Mouse (Mus musculus) skeletal muscle tissue, adult 2 months (tissue): ENCODE data around the gene Ppp6r2.

Source experiments
- DNase-seq: peaks from one replicate; pipeline ENCODE4 v3.0.0-alpha.2; 2012; ENCODE audit warnings: low read depth, low spot score

The Ppp6r2 gene

DNA sequence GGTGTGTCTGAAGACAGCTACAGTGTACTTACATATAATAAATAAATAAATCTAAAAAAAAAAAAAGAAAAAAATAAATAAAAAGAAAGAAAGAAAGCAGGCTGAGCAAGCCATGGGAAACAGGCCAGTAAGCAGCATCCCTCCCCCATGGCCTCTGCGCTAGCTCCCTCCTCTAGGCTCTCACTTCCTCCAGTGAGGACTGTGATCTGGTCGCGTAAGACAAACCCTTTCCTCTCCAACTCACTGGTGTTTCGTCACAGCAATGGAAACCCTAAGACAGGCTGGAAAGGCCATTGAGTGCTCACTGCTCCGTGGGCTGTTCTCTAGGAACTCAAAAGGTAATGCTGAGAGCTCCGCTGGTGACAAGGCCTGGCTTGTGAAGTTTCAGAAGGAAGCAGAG, 37.7 kb downstream of the Ppp6r2 start:
- DNase-seq: no peak

DNA sequence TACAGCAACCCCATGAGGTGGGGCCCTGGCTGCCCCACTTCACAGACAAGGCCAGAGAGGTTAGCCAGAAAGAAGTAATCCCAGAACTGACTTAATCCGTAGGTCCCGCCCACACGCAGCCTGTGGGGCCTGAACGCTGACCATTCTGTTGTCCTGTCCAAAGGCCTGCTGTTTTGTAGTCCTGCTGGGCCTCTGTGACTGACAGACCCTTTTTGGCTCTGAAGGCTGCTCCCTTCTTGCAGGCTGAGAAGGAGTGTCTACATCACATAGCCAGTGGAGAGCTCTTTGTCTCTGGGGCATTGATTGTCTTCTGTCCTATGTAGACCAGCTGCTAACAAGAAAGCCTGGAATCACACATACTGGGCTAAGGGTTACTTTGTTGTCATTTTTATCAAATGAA, 44.0 kb downstream of the Ppp6r2 start:
- no peak for DNase-seq

DNA sequence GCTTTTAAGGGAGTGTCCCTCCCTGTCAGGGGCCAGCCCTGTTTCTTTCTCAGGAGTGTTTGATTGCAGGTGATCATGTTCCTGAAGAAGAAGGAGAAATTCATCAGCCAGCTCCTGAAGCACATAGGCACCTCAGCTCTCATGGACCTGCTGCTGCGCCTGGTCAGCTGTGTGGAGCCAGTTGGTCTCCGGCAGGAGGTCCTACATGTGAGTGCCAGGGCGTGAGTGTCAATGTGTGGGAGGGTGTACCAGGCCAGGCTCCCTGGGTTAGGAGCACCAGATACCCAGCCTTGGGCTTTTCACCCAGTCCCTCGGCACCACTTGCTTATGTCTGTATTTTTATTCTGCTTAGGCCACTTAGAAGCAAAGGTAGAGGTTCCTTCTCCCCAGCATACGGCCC, 47.6 kb downstream of the Ppp6r2 start:
- no peak for DNase-seq

DNA sequence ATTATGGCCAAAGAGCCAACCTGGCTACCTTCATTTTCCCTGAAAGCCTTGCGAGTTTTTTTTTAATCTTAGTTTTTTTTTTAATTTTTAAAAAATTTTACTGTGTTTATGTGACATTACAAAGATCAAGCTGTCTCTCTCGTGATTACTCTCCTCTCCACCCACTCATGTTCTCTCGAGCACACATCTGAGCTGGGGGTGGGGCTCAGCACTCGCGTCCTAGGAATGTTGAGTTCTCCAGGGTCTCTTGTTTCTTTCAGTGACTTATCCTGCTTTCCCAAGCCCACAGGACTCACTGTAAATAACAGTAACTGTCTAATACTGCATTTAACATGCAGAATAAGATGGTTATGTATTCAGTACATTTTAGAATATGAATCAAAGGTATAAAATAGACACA, 53.1 kb downstream of the Ppp6r2 start:
- no peak for DNase-seq

DNA sequence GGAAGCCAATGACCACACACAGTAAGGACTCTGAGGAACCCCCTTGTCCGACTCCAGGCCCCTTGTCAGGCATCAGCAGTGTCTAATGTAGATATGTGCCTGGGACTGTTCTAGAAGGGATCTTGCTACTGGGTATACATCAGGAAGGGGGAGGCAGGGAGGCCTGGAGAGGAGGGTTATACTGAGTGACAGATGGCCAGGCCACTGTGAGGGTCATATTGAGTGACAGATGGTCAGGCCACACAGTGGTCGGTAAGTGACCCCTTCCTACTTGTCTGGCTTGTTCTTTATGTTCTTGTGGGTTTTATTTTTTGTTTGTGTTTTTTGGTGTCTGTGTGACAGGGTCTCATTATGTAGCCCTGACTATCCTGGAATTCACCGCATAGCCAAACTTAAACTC, 64.1 kb downstream of the Ppp6r2 start:
- DNase-seq: no peak

DNA sequence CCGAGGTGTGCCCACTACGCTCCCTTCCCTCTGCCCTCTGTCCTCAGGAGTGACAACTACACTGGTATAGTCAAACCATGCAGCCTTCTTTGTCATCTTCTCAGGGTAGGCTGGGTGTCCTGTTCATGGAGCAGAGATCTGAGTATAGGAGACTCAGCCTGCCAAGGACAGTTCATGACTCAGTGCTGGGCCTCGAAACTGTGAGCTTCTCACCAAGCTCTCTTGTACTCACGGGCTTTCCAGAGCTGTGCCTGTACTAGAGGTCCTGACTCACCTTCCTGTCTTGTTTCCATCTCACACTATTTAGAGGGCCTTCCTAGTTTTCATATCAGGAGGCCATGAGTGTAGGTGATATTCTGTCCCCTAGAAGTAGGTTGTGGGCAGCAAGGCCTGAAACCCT, 66.0 kb downstream of the Ppp6r2 start:
- DNase-seq: no peak

DNA sequence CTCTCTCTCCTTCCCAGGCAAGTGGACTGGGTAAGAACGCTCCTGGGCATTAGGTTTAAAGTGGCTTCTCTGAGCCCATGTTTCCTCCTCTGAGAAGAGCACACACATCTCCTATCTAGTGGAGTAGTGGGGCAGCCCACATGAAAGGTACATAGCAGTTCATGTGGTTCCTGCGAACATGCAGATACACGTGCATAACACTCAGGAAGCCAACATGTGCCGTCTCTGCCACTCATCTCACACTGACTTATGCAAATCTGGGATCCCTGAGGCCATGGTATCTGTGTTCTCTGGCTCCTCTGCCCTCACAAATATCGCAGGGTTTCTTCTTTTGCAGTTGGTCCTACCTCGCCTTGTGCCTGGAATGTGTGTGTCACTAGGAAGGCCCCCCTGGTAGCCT, 71.2 kb downstream of the Ppp6r2 start:
- no peak for DNase-seq

DNA sequence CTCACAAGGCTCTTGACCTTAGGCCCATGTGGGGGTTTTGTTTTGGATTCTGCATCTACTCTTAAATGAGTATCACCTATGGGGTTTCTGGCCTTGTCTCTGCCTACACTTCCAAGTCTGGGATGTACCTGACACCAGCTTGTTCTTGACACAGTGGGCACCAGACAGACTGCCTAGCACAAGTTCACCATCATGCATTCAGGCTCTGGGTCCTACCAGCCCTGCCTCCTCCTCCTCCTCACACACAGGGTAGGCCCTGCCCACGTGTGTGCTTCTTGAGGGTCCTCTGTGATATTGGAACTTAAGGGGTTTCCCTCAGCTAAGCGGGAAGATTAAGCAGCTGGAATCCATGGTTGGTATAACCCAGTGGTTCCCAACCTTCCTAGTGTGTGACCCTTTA, 72.7 kb downstream of the Ppp6r2 start:
- no peak for DNase-seq

DNA sequence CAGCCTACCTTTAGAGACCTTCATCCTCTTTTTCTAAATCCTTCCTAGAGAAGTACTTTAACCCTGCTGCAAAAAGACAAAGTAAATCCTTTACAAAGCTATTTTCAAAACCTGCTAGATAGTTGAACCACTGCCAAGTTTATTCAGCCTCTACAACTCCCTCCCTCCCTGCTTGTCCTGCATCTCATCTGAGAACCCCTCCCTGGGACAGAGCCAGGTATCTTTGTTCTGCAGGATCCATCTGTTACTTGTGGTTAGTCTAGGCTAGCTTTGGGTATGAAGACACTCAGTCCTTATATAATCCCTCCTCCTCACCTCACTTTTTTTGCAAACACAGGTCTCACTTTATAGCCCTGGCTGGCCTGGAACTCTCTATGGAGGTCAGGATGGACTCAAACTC, 73.7 kb downstream of the Ppp6r2 start:
- DNase-seq: no peak

DNA sequence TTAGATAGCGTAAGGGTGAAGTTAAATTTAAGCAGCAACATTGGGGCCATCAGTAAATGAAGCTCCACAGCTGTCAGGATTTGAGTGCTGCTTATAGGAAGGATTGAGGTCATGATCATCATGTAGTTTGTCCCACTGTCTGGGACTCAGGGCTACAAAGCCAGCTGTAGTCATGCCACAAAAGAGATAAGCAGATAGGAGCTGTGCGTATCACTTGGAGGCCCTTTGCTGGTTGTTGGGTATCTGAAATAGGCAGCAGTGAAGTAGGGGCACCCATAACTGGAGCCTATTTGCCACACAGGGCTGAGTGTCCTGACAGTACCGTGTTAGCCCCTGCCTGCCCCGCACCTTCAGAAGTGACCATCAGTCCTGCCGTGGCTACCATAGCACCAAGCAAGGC, 74.1 kb downstream of the Ppp6r2 start:
- no peak for DNase-seq

DNA sequence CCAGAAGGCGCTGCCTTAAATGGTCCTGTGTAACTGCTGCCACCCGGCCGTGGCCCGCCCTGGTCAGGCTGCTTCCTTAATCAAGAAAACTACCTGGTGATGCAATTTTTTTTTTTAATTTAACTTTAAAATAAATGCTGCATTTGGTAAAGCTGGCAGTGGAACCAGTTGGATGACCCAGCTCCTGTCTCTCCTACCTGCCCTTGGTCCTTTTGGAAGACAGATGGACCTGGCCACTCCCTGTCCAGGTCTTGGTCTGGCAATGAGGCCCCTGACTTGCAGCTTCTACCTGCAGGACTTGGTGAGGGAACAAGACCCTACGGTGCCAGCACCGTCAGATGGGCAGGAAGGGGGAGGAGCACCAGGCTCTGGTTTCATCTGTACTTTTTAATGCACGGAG, 74.8 kb downstream of the Ppp6r2 start:
- no peak for DNase-seq

DNA sequence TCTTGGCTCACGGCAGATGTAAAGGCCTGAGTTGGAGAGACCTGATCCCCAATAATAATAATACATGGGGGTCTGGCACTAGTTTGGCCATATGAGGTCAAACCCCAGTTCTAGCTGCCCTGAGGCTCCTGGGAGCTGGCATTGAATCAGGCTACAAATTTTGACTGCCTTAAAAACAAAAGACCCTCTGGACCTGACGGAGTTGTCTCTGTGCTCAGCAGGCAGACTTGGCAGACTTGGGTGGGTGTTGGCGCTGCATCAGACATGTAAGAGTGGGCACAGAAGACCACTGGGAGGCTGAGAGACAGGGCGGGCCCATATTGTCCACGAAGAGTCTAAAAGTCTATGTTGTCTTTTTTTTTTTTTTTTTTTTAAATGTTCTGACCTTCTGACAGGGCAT, 75.2 kb downstream of the Ppp6r2 start:
- DNase-seq: no peak

DNA sequence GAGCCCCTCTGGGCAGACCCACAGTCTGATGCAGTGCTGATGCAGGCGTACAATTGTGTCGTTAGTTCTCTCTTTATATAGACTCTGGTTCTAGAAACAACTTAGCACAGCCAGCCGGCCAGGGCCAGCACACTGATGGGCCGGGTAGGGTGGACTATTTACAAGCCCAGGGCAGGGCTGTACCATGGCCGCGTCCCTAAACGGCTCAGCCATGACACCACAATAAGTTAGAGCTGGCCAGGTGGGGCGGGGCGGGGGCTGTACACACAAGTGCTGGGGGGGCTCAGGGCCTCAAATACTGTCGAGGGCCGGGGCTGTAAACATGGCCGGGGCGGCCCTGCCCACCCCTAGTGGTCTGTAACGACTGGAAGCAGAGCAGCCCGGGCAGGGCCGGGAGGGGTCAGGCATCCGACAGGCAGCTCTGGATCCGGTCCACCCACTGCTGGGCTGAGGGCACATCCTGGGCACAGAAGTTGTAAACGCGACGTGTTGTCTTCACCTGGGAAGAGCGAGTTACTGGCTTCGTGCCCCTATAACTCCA, 76.9 kb downstream of the Ppp6r2 start:
- DNase-seq: no peak

DNA sequence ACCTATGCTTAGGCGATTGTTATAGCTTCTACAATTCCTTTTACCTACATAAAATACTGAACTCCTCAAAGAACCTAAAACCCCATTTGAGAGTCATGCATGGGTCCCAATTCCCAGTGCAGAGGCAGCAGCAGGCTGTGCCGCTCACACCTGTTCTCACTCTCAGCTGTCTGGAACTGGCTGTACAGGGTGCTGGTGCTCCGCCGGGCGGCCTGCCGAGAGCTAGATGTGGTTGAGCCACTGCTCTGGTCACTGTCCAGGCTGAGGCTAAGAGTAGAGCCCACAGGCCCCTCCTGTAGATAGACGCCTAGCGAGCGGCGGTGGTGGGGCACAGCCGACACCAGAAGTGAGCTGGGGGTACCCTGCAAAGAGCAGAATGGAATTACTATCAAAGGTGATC, 78.1 kb downstream of the Ppp6r2 start:
- no peak for DNase-seq

DNA sequence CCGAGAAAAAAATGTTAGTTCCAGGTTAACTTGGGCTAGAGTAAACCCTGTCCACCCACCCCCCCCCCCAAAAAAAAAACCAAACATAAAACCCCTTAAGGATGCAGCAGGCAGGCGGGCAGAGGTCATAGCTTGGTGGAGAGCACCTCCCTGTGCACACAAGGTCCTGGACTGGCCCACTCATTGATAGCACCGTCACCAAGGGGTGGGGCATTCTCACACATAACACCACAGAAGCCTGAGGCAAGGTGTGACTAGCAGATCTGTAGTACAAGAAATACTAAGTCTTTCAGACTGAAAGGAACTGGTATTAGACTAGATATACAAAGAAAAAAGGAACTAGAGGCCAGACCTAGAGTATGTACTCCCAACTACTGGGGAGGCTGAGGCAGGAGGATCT, 80.2 kb downstream of the Ppp6r2 start:
- DNase-seq: no peak

DNA sequence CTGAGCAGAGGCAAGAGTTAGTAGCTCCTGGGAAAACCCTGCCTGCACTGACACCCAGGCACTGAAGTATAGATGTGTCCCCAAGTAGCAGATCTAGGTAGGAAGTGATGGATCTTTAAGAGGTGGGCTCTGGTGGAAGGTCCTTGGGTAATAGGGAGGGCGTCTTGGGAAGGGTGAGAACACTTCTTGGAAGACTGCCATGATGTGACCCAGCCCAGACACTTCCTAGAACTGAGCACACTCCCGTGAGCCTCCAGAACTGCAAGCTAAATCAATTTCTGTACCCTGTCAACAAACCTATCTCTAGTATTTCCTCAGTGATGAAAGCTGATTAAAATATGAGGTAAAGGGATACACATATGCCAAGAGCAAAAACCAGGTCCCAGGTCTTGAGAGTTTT, 81.4 kb downstream of the Ppp6r2 start:
- no peak for DNase-seq

DNA sequence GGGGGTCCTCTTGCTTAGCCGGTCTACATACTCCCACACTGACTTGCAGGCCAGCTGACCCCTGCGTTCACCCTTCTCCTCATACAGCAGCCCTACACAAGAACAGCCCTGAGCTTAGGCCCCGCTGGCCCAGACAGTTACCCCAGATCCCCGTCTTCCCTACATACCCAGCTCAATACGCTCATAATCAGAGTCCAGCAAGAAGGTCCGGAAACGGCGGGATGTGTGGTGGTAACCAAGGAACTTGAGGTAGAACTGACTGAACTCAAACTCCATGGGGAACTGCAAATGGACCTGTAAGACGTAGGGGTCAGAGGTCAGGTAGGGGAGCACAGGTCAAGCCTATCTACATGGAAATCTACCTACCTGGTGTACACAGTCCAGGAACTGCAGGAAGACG, 82.4 kb downstream of the Ppp6r2 start:
- DNase-seq: no peak

DNA sequence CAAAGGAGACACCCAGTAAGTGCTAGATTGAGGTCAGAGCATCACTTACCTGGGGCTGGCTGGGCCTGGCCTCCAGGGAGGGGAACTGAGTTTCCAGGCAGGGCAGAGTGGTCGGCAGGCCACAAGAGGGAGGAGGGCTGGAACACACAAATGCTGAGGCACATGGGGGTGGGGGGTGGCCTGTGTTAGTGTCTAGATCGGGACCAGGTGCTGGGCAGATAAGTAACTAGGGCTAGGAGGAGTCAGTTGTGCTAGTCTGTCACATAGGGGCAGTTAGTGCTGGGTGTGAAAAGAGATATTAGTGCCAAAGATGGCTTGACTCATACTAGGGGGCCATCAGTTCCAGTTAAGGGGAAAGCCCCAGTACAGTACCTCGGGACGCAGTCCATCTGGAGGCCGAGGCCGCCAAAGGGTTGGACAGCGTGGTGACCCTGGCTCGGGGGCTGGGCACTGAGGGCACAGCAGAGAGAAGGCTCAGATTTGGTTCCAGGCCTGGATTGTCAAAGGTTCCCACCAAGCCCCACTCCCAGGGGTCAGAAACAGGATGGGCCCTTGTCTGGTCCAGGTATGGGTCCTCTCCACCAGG, 84.3 kb downstream of the Ppp6r2 start:
- no peak for DNase-seq

DNA sequence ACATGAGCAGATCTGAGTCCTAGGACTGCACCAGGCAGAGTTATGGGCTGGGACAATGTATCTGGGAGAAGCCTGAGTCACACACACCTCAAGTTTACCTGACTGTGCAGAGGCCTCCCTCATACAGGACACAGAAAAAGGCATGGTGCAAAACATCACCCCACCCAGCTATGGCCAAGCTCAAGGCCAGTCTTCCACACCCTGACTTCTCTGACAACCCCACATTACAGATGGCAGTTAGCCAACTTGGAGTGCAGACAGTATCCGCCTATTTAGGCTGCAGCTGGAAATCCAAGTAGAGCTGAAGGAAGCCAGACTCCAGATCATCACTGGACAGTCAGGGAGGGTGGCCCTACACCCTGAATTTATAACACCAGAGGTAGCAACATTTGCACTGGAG, 85.1 kb downstream of the Ppp6r2 start:
- DNase-seq: peak; percentile 72

DNA sequence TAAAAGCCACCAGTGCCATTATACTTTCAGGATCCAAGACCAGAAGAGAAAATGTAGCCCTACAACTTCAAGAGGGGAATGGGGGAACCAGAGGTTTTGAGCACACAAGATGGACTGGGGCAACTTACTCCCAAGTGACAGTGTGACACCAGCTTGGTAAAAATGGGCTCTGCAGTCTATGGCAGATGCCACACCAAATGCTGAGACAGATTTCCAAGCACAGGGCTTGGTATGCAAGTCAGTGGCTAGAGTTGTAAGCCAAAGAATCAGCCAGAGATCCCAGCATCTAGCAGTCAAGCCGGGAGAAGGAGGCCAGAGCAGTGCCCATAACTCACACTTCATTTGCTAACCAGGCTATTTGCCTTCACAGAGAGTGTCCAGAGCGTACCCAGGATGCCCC, 86.3 kb downstream of the Ppp6r2 start:
- no peak for DNase-seq

DNA sequence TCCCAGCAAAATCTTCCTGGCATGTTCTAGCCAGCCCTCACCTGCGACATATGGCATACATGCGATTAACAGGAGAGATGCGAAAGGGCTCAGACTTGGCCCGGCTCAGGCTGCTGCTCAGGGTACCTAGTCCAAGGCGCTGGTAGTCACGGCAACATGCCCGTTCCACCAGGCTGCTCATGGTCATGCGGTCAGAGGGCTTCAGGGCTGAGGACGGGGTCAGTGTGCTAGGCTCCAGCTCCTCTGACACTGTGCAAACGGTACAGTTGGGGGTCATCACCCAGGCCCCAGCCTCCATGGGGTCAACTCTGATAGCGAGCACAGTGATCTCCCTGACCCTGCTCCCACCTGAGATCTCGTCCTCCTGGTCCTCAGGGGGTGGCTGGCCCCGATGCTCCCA, 88.8 kb downstream of the Ppp6r2 start:
- DNase-seq: no peak

DNA sequence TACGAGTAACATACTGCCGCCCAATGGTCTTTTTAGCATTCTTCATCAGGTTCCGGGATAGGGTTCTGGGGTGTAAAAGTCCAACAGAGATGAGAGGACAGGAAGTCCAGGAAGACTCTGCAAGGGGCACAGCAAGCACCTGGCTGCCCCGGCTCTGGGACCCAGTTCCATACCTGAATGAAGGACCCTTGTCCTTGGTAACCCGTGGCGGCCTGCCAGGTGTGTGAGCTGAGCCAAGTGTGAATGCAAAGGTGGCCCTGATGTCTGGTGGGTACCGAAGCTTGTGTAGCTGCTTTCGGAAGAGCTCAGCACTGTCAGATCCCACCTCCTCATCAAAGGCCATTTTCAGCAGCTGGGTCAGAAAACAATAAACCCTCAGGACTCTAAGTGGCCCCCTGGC, 89.2 kb downstream of the Ppp6r2 start:
- DNase-seq: no peak

DNA sequence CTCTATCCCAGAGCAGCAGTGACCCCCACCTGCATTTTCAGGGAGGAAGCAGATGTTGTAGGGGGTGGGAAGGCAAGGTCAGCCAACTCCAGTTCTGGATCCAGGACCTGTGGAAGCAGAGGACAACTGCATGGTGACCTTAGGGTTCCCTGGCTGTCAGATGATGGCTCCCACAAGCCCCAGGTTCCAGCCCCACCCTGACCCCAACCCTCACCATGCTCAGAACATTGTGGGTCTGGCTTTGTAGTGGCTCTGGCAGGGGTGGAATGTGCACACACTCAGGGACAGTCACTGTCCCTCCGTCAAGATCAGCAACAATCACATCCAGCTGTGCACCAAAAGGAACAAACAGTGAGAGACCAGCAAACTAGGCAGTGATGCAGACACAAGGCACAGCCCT, 94.6 kb downstream of the Ppp6r2 start:
- DNase-seq: no peak

DNA sequence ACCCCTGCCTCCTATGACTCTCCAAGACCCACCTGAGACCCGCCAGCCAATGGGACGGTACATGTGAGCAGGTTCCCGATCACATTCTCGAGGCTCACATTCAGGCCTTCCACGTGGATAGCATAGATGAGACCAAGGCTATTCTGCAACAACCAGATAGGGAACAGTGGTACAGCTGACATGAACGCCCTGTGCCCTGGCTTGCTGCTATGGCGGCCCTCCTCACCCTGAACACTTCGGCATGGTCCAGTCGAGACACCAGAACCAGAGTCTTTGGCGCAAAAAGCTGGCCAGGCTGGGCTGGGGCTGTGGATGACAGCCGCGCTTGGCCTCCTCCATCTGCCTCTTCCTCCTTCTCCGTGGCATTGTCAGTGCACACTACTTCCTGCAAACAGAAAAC, 96.1 kb downstream of the Ppp6r2 start:
- DNase-seq: no peak
